Mouse (Mus musculus) heart, adult 2 months (tissue): ENCODE results near the gene Loxl3.

Experiments used
- CTCF ChIP-seq: fragments of 200-600 bp; IDR thresholded peaks from 2 replicates; pipeline ENCODE4 v1.8.1; 2022; ENCODE audit warnings: antibody characterized with exemption, mild to moderate bottlenecking, moderate library complexity
- EP300 ChIP-seq: fragments of 200-500 bp; IDR thresholded peaks from 2 replicates; pipeline ENCODE4 v1.6.1; 2011; ENCODE audit warnings: low read depth, low read length, control low read depth; ENCODE audit not compliant: insufficient read depth
- POLR2A ChIP-seq: fragments of 200-500 bp; IDR thresholded peaks from 2 replicates; pipeline ENCODE4 v1.6.1; 2011; ENCODE audit warnings: mild to moderate bottlenecking, low read depth, low read length, control low read depth; ENCODE audit not compliant: insufficient read depth

DNA sequence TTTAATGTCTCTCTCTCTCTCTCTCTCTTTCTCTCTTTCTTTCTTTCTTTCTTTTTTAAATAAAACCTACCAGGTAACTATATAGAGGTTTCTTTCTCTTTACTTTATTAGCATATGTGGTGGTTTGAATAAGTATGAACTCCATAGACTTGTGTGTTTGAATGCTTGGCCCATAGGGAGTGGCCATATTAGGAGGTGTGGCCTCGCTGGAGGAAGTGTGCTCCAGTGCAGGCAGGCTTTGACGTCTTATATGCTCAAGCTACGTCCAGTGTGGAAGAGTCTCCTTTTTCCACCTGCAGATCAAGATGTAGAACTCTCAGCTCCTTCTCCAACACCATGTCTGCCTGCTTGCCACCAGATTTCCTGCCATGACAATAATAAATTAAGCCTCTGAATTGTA is 14.9 kb upstream of the Loxl3 start:
- TF ChIP-seq CTCF, result no peak
- no peak for TF ChIP-seq EP300
- no peak for TF ChIP-seq POLR2A
